In genomic region chr3:152929256-152929787, GRCm38 (mm10) we compare ENCODE assay signal across 13 mouse cellular contexts. TPM values are rescaled to one million over a fixed set of nuclear protein-coding genes. Genes with fewer than 3 reads are reported as not detected.
A peak's percentile ranks its signal among the peaks of the same experiment; 100 is the strongest.
DNase-seq lines count a peak whose midpoint lies in the region; ATAC-seq and TF ChIP-seq lines count a peak whose summit lies in the region.
"Had no signal": no experiment of that assay in that cellular context is flagged by ENCODE, and none has a peak within 500 bp of the region (broad histone marks: within the 10 kb centered on the region; RNA-seq: fewer than 3 reads in every experiment).

No protein-coding gene starts in this region.

- DNase-seq in spleen, adult 2 months (ENCODE audit: low read depth in 1 of 2, low spot score in 2 of 2) = no peak
- DNase-seq in spleen, postnatal 10 days (ENCODE audit: low spot score in 2 of 2) = no peak
- DNase-seq in embryonic facial prominence, embryonic 10.5 days (ENCODE audit: low spot score) = peak; percentile 18
- DNase-seq in ovary, postnatal 36 days (ENCODE audit: low spot score) = no peak
- DNase-seq in cerebellum, postnatal 14 days = no peak
- DNase-seq: kidney, postnatal 10 days; layer of hippocampus, postnatal 36 days had no signal

- peaks cover 13% of the 10 kb centered on the region for H3K4me1 ChIP-seq in erythroblast, embryonic 14.5 days (ENCODE audit: control insufficient read depth)
- peaks cover 15% of the 10 kb centered on the region; the same call in 1 of the 2 replicates for H3K4me1 ChIP-seq in spleen, adult 2 months (ENCODE audit: control insufficient read depth, insufficient read depth, insufficient read length)
- peaks cover 29% of the 10 kb centered on the region for H3K4me1 ChIP-seq in embryonic facial prominence, embryonic 10.5 days
- no peaks in the 10 kb centered on the region for H3K4me1 ChIP-seq in small intestine, adult 2 months (ENCODE audit: control insufficient read depth, insufficient read depth, insufficient read length, low read length)

- H3K4me3 ChIP-seq in erythroblast, embryonic 14.5 days (replicated peaks) = peak overlapping the region; percentile 12
- H3K4me3 ChIP-seq in spleen, adult 2 months (ENCODE audit: extremely low read depth, insufficient read depth, insufficient read length) = peak overlapping the region; percentile 12; the same call in 1 of the 2 replicates
- no peak overlapping the region for H3K4me3 ChIP-seq in embryonic facial prominence, embryonic 10.5 days
- peak overlapping the region; percentile 30 for H3K4me3 ChIP-seq in small intestine, adult 2 months (ENCODE audit: low read depth, low read length)
- H3K4me3 ChIP-seq: limb, embryonic 15.5 days; myocyte had no signal

- no peaks in the 10 kb centered on the region for H3K27me3 ChIP-seq in erythroblast, embryonic 14.5 days (ENCODE audit: control insufficient read depth)
- no peaks in the 10 kb centered on the region for H3K27me3 ChIP-seq in spleen, adult 2 months (ENCODE audit: control insufficient read depth, insufficient read depth, low read length)
- H3K27me3 ChIP-seq in embryonic facial prominence, embryonic 10.5 days (replicated peaks; ENCODE audit: low read depth, poor library complexity, severe bottlenecking) = no peaks in the 10 kb centered on the region
- H3K27me3 ChIP-seq in small intestine, adult 2 months (ENCODE audit: control insufficient read depth, insufficient read depth, low read length) = no peaks in the 10 kb centered on the region
- H3K27me3 ChIP-seq: limb, embryonic 15.5 days had no signal

- no peak for ATAC-seq in erythroblast, adult 5-6 weeks (replicated peaks; ENCODE audit: low FRiP score, poor library complexity, severe bottlenecking)

- TF ChIP-seq CTCF in spleen, adult 2 months (IDR thresholded peaks at IDR 0.05; ENCODE audit: extremely low read depth, insufficient read depth, insufficient read length, insufficient replicate concordance) = no peak
- TF ChIP-seq CTCF in small intestine, adult 2 months (IDR thresholded peaks at IDR 0.05; ENCODE audit: extremely low read depth, insufficient read length, insufficient replicate concordance, low read depth, low read length) = no peak

- 79% methylated on average over 10 of the region's 10 CpGs for WGBS in spleen, adult 2 months
- WGBS in embryonic facial prominence, embryonic 10.5 days = 59% methylated on average over 10 of the region's 10 CpGs
- 66% methylated on average over 10 of the region's 10 CpGs for WGBS in small intestine, adult 2 months

- no peak for TF ChIP-seq POLR2A in spleen, adult 2 months (IDR thresholded peaks at IDR 0.05; ENCODE audit: low read depth, low read length)
- TF ChIP-seq POLR2A in small intestine, adult 2 months (IDR thresholded peaks at IDR 0.05; ENCODE audit: low read depth, low read length) = no peak

- H3K27ac ChIP-seq in spleen, adult 2 months (ENCODE audit: insufficient read depth, low read length) = peak overlapping the region; percentile 69
- H3K27ac ChIP-seq in embryonic facial prominence, embryonic 10.5 days (replicated peaks) = no peak overlapping the region; the same call in 1 of the 2 replicates
- H3K27ac ChIP-seq in small intestine, adult 2 months (ENCODE audit: insufficient read depth, low read depth, low read length) = peak overlapping the region; percentile 79
- H3K27ac ChIP-seq: limb, embryonic 15.5 days had no signal

- H3K36me3 ChIP-seq in erythroblast, embryonic 14.5 days (ENCODE audit: control insufficient read depth) = no peaks in the 10 kb centered on the region
- H3K36me3 ChIP-seq in spleen, adult 2 months (ENCODE audit: control insufficient read depth, insufficient read depth, low read length) = no peaks in the 10 kb centered on the region
- no peaks in the 10 kb centered on the region for H3K36me3 ChIP-seq in embryonic facial prominence, embryonic 10.5 days (replicated peaks)
- no peaks in the 10 kb centered on the region for H3K36me3 ChIP-seq in small intestine, adult 2 months (ENCODE audit: control insufficient read depth, insufficient read depth, low read length)
- H3K36me3 ChIP-seq: limb, embryonic 15.5 days had no signal

- no peaks in the 10 kb centered on the region for H3K9me3 ChIP-seq in erythroblast, embryonic 14.5 days (ENCODE audit: control insufficient read depth, low read length)
- no peaks in the 10 kb centered on the region for H3K9me3 ChIP-seq in embryonic facial prominence, embryonic 10.5 days
- H3K9me3 ChIP-seq: limb, embryonic 15.5 days had no signal

RNA-seq across cellular contexts. Expression of gene St6galnac5, which starts 52.7 kb away (rescaled TPM):
- not detected in 2 replicates for polyA plus RNA-seq in erythroblast, embryonic 14.5 days (2012)
- total RNA-seq in erythroblast, adult 5-6 weeks (2015; ENCODE audit: low replicate concordance) = not detected in 2 replicates
- total RNA-seq in erythroblast, adult 5-6 weeks (2017; ENCODE audit: low replicate concordance) = not detected in 2 replicates
- 1.2 and 2.2 TPM in 2 replicates for polyA plus RNA-seq in spleen, adult 2 months (2012; rRNA removed)
- 1.4 and 2.0 TPM in 2 replicates for polyA plus RNA-seq in embryonic facial prominence, embryonic 10.5 days (2016; fragmentation: Nextera tagmentation; extraction: Ambion mirVana)
- 0.14 and 0.28 TPM in 2 replicates for polyA plus RNA-seq in small intestine, adult 2 months (2012; rRNA removed)
- total RNA-seq: heart, postnatal 10 days had no signal
- polyA plus RNA-seq: myocyte had no signal
